Mouse (Mus musculus) cerebellum, postnatal 36 days (tissue): Measurements from ENCODE around the gene Ppil2.

ENCODE experiments used
- DNase-seq, 2 experiments: peaks; one replicate each; pipeline ENCODE4 v3.0.0; 2021 to 2022; ENCODE audit warnings: mixed read lengths in 2 of 2

Gene Ppil2

DNA sequence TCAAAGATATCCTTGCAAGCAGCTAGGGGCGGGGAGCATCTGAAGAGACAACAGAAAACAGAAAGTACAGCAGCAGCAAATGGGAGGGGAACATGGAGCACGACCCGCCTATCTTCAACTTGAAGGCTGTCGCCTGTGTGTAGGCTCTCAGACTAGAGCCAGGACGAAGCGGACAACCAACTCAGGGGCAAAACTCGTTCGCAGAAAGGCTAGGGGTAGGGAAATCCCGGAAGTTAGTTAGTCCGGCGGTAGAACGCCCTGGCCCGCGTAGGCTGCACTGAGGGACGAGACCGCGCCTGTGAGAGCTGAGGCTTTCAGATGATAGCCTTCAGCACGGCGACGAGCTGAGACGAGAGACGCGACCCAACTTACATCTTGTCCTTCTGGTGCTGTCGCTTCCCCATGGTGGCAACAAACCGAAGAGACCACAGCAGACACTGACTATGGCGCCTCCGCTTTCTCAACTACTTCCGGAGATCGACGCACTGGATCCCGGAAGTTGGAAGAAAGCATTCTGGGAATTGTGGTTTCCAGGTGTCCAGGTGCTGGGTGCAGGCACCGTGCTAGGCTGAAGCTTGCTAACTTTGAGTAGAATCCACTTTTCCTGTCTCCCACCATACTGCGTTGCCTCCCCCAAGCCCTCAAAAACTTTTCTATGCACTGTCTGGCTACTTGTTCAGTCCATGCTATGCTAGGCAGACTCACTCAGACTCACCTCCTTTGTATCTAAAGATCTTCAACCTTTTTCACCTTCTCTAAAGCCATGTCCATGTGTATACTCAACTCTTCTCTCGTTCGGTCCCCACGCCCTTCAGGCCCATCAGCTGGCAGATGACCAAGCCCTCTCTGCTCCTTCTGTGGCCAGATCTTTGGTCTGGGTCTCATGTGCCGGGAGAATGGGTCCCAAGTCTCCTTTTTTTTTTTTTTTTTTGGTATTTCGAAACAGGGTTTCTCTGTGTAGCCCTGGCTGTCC, at the start of gene Ppil2:
TSS of gene Ppil2 (minus strand) at position 487 of the 973 bp plus-strand sequence.
- DNase-seq, result peak; percentile 67 to 77

DNA sequence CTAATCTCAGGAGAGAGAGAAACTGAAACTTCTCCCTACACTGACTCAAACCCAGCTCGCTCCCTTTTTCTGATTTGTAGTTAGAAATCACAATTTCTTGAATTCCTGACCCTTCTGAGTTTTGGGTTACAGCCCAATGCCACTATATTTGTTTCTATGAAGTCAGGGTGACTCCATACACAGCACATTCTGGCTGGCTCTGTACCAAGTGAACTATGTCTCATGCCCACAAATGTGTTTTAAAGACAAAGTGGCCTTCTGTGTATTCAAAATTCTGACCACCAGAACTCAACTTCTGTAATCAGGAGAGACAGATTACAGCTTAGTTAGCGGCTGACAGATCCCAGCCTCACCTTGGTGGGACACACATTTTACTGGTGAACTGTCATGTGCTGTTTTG, 43.3 kb upstream of the Ppil2 start:
- no peak for DNase-seq

DNA sequence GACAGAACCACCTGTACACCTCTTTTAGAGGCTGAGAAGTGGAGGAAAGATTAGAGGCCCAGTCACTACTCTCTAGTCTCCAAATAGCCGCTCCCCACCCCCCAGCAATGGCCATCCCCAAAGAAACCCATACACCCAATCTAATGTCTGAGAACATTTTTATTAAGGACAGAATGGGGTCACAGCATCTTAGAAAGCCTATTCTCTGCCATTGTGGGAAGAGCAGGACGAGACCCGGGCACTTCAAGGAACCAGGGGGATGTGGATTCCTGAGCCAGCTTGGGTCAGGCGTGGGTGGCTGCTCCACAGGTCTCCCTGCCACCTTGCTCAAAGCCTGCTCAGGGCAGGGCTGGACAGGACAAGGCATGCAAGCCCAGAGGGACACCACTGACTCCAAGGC, 40.8 kb upstream of the Ppil2 start:
- DNase-seq, result no peak

DNA sequence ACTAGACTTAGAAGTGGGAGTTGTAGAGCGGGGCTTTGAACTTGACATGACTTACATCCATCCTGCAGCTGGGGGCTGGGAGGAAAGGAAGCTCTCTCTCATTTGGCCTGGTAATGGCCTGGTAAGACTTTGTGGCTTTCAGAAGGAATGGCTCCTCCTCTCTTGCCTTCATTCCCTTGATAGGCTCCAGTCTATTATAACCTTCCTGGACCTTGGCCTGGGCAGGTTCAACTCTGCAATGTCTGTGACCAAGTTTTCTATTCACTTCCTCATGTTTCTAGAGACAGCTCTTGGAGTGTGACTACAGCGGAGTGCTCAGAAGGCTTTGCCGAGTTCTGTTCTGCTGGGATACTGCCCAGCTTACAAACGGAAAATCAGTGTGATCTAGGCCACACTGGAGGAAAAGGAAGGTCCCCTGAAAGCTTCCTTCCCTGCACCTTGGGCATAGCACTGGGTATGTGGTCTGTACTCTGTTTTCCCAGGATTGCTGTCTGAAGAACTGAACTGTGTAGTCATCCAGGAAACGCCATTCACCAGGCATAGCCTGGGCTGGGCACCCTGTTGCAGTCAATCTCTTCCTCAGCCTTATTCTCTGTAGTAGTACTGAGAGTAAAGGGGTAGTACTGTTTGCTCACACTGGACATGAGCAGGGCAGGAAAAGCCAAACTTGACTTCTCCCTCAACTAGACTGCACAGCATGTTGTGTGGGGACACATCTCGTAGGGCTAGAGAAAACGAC, 39.6 kb upstream of the Ppil2 start:
- DNase-seq, result no peak

DNA sequence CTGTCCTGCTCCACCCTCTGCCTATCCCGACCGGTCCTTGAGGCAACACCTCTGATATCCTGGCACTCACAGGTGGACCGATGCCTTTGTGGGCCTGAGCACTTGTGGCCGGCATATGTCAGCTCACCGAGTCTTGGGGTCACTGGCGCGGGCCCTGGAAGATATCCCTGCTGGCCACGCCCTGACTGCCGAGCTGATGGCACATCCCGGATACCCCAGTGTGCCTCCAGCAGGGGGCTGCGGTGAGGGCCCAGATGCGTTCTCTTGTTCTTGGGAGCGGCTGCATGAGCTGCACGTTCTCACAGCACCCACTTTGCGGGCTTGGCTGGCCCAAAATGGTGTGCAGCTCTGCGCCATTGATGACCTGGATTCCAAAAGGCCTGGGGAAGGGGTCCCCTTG, 37.0 kb upstream of the Ppil2 start:
- peak in 1 of 2 experiments; percentile 13 for DNase-seq

DNA sequence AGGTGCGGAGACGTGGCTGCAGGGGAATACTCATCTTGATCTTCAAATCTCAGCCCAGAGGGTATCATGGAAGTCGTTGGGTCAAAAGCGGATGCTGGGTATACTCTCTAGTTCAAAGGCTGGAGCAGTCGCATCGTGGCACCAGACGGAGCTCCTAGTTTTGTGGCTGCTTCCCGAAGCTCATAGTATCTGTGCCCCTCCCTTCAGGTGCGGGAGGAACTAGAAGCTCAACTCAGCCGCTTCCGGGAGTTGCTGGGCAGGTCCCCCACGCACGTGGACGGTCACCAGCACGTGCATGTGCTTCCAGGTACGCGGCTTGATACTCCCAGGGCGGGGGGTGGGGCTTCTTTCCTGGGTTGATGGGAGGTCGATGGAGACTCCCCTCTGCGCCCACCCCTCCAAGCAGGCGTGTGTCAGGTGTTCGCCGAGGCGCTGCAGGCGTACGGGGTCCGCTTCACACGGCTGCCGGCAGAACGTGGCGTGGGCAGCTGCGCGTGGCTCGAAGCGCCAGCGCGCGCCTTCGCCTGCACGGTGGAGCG, 36.4 kb upstream of the Ppil2 start:
- peak in 1 of 2 experiments; percentile 19 for DNase-seq

DNA sequence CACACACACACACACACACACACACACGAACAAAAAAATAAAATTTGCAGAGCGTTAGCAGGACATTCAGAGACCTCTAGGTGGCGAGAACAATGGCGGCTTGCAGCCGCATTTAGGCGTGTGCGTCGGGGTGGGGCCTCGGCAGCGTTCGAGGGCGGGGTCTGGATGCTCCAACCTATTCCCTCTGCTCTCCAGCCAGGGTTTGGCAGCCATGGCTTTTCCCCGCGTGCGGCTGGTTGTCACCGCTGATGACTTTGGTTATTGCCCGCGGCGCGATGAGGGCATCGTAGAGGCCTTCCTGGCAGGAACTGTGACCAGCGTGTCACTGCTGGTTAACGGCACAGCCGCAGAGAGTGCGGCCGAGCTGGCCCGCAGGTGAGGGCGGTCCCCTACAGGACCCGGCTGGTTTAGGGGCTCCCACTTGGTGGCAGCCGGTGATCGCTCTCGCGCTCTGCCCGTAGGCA, 35.7 kb upstream of the Ppil2 start, which contains the start of gene Ccdc116:
TSS of gene Ccdc116 (minus strand) at position 458 of the 464 bp plus-strand sequence.
- DNase-seq, result peak; percentile 80 to 85

DNA sequence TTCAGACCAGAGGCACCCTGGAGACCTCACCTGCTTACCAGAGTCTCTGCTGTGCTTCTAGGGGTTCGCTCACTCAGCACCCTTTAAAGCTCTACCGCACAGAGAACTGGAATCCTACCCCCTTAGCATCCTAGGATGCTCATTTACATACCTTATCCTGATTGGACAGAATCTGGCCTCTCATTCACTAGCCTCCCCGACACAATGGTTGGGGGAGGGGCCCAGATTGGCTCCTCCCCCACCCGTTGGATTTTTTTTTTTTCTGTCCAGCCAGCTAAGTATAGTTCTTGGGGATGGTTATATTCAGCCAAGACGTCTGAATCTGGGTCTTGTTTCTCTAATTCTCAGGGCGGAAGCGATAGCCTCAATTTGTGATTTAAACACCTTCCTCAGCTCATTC, 33.3 kb upstream of the Ppil2 start, which contains the start of gene Ydjc:
TSS of gene Ydjc (plus strand) at position 283 of the 400 bp plus-strand sequence.
- DNase-seq, result no peak

DNA sequence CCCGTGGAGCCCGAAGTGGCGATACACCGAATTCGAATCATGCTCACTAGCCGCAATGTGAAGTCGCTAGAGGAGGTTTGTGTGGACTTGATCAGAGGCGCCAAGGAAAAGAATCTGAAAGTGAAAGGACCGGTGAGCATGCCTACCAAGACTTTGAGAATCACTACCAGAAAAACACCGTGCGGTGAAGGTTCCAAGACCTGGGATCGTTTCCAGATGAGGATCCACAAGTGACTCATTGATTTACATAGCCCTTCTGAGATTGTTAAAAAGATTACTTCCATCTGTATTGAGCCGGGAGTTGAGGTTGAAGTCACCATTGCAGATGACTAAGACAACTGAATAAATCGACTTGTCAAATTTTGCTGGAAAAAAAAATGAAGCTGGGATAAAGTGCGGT, 26.3 kb upstream of the Ppil2 start:
- no peak for DNase-seq

DNA sequence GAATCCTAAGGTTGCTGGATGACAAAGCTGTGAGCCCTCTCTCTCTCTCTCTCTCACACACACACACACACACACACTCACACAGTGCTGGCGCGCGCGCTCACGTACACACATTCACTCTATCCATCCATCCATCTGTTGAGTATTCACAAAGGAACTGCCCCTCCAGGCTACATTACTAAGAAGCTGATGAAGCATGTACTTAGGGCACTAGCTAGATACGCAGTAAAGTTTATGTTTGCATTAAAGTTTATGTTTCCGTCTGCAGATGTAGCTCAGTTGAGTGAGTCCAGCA, 21.8 kb upstream of the Ppil2 start:
- no peak for DNase-seq

DNA sequence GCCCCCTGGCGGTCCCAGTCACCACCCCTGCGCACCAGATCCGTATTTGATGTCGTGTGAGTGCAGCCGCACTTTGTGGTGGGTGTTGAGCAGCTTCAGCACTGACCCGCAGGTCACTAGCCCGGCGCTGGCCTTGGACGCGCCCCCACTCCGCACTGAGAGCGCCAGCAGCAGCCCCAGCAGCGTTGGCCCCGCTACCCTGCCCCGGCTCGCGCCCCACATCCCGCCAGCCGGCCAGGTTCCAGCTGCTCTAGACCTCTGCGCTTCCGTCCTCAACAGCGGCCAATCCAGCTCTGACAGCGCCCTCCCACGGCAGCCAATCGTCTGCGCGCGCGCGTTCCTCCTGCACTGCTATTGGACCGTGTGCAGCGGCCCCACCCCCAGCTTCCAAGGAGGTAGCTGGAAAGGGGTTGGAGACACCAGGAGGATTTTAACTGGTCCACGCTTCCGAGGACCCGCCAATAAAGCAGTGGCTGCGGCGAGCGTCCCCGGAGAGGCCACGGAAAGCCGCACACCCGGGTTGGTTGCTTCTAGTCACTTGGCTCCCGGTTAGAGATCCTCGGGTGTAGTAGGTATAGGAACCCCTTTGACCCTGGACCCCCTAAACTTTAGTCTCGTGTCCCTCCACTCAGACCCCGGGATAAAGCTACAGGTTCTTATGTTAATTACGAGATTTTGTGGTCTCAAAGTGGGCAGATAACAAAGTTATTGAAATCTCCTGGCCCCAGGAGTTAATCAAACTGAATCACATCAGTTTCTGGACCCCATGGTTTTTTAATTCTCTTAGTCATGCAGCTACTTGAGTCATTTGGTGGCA, 21.2 kb upstream of the Ppil2 start, which contains the start of gene Sdf2l1:
TSS of gene Sdf2l1 (minus strand) at position 295 of the 817 bp plus-strand sequence.
- DNase-seq, result peak; percentile 97

DNA sequence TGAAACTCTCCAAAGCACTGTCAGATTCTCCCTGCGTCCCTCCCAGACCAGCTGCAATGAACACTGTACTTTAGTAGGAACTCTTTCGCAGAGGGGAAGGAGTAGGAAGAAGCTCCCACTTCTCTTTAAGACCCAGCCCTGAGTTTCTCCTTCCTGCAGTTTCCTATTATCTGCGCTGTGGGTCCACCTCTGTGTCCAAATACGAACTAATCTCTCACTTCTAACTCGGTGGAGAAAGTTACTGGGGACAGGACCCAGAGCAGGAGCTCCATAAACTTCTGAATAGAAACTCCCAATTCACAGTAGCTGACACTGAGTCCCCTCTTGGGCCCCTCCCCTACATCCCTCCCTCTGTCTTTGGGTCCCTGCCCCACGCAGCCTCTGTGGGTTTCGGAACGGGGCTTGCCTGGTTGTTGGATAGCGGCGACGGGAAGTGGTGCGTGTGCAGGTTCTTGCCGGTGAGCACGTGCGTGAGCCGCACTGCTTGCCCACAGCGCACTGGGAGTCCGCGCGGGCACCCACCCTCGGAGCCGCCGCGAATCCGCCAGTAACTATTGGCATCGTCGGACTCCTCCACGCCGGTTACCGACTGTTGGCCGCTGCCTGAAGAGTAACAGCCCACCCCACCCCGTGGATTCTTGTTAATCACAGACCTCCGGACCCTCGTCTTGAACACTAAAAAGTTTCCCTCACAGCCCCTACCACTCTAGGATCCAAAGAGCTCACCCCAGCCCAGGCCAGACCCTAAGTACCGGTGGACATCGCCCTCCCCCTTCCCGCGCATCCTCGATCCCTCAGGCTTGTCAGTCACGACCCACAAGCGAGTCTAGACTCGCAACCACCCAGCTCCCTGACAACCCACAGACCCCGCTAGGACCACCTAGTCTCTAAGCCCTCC, 20.4 kb upstream of the Ppil2 start:
- DNase-seq, result peak in 1 of 2 experiments; percentile 14

DNA sequence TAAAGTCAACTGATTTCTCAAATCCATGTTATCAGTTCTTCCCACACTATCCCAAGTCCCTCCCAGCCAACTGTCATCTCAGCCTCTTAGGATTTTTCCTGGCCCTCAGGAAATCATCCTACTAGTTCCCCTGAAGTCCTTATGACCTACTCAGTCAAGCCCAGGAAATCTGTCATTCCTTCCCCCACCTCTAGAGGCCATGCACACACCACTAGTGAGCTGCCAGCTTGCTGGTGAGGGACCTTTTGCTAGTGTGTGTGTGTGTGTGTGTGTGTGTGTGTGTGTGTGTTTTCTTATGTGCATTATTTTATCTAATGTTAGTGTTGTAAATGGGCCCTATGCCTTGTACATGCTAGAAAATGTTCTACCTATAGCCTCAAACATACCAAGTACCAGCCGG, 16.2 kb upstream of the Ppil2 start:
- peak in 1 of 2 experiments; percentile 27 for DNase-seq

DNA sequence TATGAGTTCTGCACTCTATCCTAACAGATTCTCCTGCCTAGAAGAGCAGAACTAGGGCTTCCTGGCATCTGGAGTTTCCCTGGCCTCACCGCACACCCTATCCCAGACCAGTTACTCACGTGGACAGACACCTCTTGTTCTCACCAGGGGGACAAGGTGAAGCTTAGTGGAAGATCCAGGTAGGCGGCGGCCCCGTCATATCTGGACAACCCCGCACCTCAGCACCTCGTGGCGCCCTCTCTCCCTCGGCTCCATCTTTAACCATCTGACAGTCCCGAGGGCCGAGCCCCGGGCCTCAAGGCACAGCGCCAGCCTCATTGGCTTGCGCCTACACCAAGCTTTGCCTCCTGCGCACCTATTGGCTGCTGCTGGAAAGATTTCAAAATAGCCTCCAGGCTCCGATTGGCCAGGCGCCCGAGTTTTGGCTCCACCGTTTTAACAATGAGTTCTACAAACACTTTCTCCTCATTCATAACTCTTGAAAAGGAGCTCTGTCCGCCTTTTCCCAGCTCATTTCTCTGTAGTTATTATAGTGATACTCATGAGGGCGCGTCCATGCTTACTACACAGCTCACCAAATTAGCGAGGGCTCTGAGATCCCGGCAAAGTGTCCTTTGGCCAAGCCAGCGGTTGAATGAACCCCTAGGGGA, 13.9 kb upstream of the Ppil2 start, which contains the start of gene 2610318N02Rik:
TSS of gene 2610318N02Rik (minus strand) at position 297 of the 650 bp plus-strand sequence.
- peak; percentile 52 to 65 for DNase-seq

DNA sequence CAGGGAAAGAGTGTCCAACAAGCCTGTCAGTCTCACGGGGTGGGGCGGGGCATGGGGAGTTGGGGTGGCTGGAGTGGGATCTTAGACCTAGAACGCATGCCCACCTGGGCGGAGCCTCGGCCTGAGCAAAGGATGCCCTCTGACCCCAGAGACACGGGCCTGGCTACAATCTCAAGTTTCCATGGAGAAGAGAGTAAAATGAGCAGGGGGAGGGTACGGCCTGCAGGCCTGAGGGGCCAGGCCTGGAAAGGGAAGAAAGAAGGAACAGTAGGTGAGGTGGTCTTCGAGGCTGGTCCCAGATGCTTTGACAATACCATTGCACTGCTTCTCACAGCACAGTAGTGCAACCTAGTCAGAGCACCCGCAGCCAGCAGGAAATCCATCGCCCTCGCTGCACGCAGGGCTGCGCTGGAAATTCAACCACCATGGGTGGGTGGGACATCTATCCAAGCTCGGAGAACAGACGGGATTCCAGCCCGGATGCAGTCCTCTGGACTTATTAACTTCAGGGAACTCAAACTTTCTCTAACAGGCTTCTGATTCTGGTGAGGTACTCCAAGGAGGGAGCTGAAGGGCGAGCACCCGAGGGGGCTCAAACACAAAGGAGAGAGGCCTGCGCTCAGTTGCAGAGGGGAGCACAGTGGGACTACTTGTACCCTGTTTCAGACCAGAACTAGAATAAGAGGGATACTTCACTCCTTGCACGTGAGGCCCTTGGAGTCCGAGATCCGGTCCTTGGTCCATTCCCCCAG, 13.2 kb upstream of the Ppil2 start:
- no peak for DNase-seq

DNA sequence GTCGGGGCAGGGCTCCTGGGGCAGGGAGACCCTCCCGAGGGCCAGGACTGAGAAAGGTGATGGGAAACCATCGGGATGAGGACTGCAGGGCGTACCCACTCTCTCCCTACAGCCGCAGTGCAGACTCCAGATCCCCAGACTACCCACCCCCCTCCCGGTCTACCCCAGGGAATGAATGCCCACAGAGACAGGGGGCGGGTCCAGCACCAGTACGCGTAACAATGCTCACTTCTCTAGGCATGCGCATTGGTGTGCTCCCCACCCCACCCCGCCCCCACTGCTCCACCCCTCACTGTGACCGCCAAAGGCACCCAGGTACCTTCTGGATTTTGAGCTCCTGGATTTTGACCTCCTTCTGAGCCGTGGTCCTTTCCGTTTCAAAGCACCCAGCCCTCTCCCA, 10.5 kb upstream of the Ppil2 start:
- DNase-seq, result no peak

DNA sequence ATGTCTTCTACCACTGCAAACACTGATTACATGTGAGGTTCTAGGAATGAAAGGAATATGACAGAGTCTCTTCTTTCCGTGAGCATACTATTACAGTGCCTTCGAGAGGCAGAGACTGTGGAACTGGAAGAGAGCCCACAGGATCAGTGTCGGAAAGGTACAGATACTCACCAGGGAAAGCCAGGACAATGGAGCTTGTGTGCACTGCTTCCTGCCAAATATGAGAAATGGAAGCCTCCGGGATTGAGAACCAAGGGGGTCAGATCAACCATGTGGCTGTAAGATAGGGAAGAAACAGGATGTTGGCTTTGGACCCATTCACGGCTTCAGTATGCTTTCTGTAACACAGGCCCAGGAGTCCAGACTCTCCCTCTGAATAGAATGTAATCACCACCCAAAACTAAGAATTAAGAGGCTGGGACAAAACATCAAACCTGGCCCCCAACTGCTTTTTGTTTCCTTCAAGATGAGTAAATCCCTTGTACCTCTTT, 6.3 kb upstream of the Ppil2 start:
- DNase-seq, result no peak

DNA sequence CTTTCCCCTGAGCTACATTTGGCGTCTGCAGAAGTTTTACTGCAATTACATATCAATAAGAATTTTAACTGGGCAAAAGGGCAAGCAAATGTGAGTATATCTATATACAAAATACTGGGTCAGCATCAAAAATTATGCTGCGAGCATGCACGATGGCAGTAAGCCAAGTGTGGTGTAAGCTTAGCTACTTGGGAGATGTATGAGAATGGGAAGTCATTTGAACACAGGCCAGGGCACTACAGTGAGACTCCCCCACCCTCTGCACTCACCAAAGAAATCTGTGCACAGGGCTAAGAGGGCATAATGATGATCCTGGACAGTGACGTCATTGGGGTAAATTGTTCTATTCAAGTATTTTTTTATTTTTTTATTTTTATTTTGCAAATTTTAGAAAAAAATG, 6.5 kb downstream of the Ppil2 start:
- DNase-seq, result no peak

DNA sequence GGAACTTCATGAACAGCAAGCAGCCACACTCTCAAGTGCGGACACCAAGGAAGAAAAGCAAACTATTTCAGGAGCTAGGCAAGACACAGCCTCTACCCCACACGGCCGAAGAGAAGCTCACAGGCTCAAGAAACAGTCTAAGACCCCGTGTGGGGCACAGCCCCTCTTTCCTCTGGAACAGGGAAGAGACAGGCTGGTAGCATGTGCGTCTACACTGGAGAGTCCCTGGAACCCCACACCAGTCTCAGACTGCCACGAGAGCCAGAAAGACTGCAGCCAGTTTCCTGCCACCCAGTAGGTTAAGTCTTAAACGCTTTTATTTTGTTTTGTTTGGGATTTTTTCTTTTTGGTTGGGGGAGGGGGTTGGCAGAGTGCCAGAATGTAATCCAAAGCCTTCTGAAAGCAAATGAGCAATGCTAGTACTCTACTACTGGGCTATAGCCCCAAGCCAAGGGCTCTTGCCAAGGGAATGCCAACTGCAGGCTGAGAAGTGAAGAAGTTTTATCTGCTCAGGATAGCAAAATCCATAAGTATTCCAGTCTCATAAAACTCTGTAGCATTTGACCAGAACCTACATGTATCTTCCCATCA, 8.3 kb downstream of the Ppil2 start:
- DNase-seq, result no peak
